Mouse (Mus musculus): ENCODE measurements around the gene Pou4f1.

DNA sequence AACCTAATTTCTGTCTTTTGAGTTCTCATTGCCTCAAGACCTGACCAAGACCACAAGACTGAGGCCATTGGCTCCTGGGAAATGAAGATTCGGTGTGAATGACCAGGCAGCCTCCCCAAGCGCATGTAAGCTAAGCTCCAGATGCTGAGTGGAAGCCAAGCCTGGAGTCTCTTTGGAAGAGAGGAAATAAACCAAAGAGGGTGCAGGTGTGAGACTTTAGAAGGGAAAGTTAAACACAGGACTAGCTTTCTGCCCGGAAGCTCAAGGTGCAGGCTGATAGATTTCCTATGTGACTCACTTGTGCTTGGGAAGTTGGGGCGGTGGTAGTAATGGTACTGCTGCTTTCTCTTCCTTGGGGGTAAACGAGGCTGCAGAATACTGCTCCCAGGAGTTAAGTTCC lies 3.0 kb downstream of the Pou4f1 start:
- TF ChIP-seq ZC3H11A (IDR thresholded peaks at IDR 0.05; ENCODE audit: borderline replicate concordance, low read depth, low read length): no peak
- TF ChIP-seq CHD2 (IDR thresholded peaks at IDR 0.05; ENCODE audit: low read depth, low read length): no peak
